Mouse (Mus musculus): ENCODE data around the gene Gm6356.
"Not testable (repeated sequence)": the region's sequence is repeated elsewhere in the genome, so short reads cannot be mapped to it uniquely, and the experiment has no call there.

Gene Gm6356

GRCm38 (mm10) chr14:6973718-6974117 is at the start of gene Gm6356:
Gm6356 (minus strand) TSS chr14:6973818.
- not testable (repeated sequence) for DNase-seq

Data from right cerebral cortex, postnatal 25 days (tissue).